Mouse (Mus musculus): ENCODE results near the gene Olfr159. TPM values are rescaled to one million over a fixed set of nuclear protein-coding genes. Genes with fewer than 3 reads are reported as not detected.

The Olfr159 gene
- polyA plus RNA-seq, 1 experiment from 2014 or later: not detected

- H3K4me3 ChIP-seq: no peak overlapping the region
- no peaks in the 10 kb centered on the region for H3K9me3 ChIP-seq
- no peak overlapping the region for H3K9ac ChIP-seq (replicated peaks)
- 20% methylated on average over 6 of the region's 6 CpGs for WGBS
- H3K27me3 ChIP-seq: no peaks in the 10 kb centered on the region
- H3K36me3 ChIP-seq: no peaks in the 10 kb centered on the region
- ATAC-seq (replicated peaks): no peak
- no peak overlapping the region for H3K4me2 ChIP-seq (replicated peaks)
- no peaks in the 10 kb centered on the region for H3K4me1 ChIP-seq
- H3K27ac ChIP-seq (replicated peaks): no peak overlapping the region
Observed at GRCm38 (mm10) chr4:43745187-43745586, 25.6 kb downstream of the Olfr159 start.

- H3K9ac ChIP-seq (replicated peaks): no peak overlapping the region
- WGBS: 93% methylated on average over 1 of the region's 1 CpGs
- no peaks in the 10 kb centered on the region for H3K4me1 ChIP-seq
- H3K36me3 ChIP-seq: no peaks in the 10 kb centered on the region
- no peak overlapping the region for H3K4me3 ChIP-seq
- ATAC-seq (replicated peaks): no peak
- no peak overlapping the region for H3K27ac ChIP-seq (replicated peaks)
- H3K9me3 ChIP-seq: no peaks in the 10 kb centered on the region
- no peak overlapping the region for H3K4me2 ChIP-seq (replicated peaks)
- no peaks in the 10 kb centered on the region for H3K27me3 ChIP-seq
Observed at GRCm38 (mm10) chr4:43743099-43743498, 27.7 kb downstream of the Olfr159 start.

GRCm38 (mm10) chr4:43742637-43743036 lies 28.2 kb downstream of the Olfr159 start:
- H3K4me1 ChIP-seq: no peaks in the 10 kb centered on the region
- no peaks in the 10 kb centered on the region for H3K36me3 ChIP-seq
- no peak overlapping the region for H3K4me3 ChIP-seq
- H3K9ac ChIP-seq (replicated peaks): no peak overlapping the region
- no peaks in the 10 kb centered on the region for H3K27me3 ChIP-seq
- no peak overlapping the region for H3K27ac ChIP-seq (replicated peaks)
- no peak overlapping the region for H3K4me2 ChIP-seq (replicated peaks)
- ATAC-seq (replicated peaks): no peak
- WGBS: 32% methylated on average over 4 of the region's 4 CpGs
- no peaks in the 10 kb centered on the region for H3K9me3 ChIP-seq

- Histone ChIP-seq H3K9me3 (no peaks in the 10 kb centered on the region), H3K4me2 (replicated peaks) (no peak overlapping the region), H3K27me3 (no peaks in the 10 kb centered on the region), H3K27ac (replicated peaks) (no peak overlapping the region), H3K9ac (replicated peaks) (no peak overlapping the region), H3K36me3 (no peaks in the 10 kb centered on the region), H3K4me3 (no peak overlapping the region), H3K4me1 (no peaks in the 10 kb centered on the region)
- ATAC-seq (replicated peaks): no peak
- 82% methylated on average over 5 of the region's 5 CpGs for WGBS
Observed at GRCm38 (mm10) chr4:43741526-43741925, 29.3 kb downstream of the Olfr159 start.

GRCm38 (mm10) chr4:43738989-43739674 lies 31.7 kb downstream of the Olfr159 start:
- H3K4me1 ChIP-seq: no peaks in the 10 kb centered on the region
- no peak for ATAC-seq (replicated peaks)
- H3K4me2 ChIP-seq (replicated peaks): no peak overlapping the region
- no peak overlapping the region for H3K27ac ChIP-seq (replicated peaks)
- WGBS: 76% methylated on average over 8 of the region's 8 CpGs
- no peak overlapping the region for H3K4me3 ChIP-seq
- no peaks in the 10 kb centered on the region for H3K9me3 ChIP-seq
- H3K36me3 ChIP-seq: no peaks in the 10 kb centered on the region
- H3K9ac ChIP-seq (replicated peaks): no peak overlapping the region
- no peaks in the 10 kb centered on the region for H3K27me3 ChIP-seq

- Histone ChIP-seq H3K36me3 (no peaks in the 10 kb centered on the region), H3K4me2 (replicated peaks) (no peak overlapping the region), H3K27me3 (no peaks in the 10 kb centered on the region), H3K9me3 (no peaks in the 10 kb centered on the region), H3K27ac (replicated peaks) (no peak overlapping the region), H3K9ac (replicated peaks) (no peak overlapping the region), H3K4me1 (no peaks in the 10 kb centered on the region), H3K4me3 (no peak overlapping the region)
- no peak for ATAC-seq (replicated peaks)
- WGBS: 57% methylated on average over 6 of the region's 6 CpGs
Observed at GRCm38 (mm10) chr4:43737144-43737543, 33.7 kb downstream of the Olfr159 start.

- H3K4me1 ChIP-seq: no peaks in the 10 kb centered on the region
- no peak for ATAC-seq (replicated peaks)
- no peak overlapping the region for H3K4me3 ChIP-seq
- no peak overlapping the region for H3K9ac ChIP-seq (replicated peaks)
- no peak overlapping the region for H3K4me2 ChIP-seq (replicated peaks)
- WGBS: 86% methylated on average over 5 of the region's 5 CpGs
- no peaks in the 10 kb centered on the region for H3K27me3 ChIP-seq
- no peak overlapping the region for H3K27ac ChIP-seq (replicated peaks)
- H3K36me3 ChIP-seq: no peaks in the 10 kb centered on the region
- no peaks in the 10 kb centered on the region for H3K9me3 ChIP-seq
Observed at GRCm38 (mm10) chr4:43733186-43733585, 37.6 kb downstream of the Olfr159 start.

- Histone ChIP-seq H3K36me3 (no peaks in the 10 kb centered on the region), H3K4me1 (no peaks in the 10 kb centered on the region), H3K27ac (replicated peaks) (no peak overlapping the region), H3K27me3 (no peaks in the 10 kb centered on the region), H3K9ac (replicated peaks) (no peak overlapping the region), H3K4me2 (replicated peaks) (no peak overlapping the region), H3K9me3 (no peaks in the 10 kb centered on the region), H3K4me3 (no peak overlapping the region)
- ATAC-seq (replicated peaks): no peak
- WGBS: 30% methylated on average over 1 of the region's 1 CpGs
Observed at GRCm38 (mm10) chr4:43732171-43732570, 38.6 kb downstream of the Olfr159 start.

- Histone ChIP-seq H3K4me3 (no peak overlapping the region), H3K9ac (replicated peaks) (no peak overlapping the region), H3K27ac (replicated peaks) (no peak overlapping the region), H3K27me3 (no peaks in the 10 kb centered on the region), H3K9me3 (no peaks in the 10 kb centered on the region), H3K4me1 (no peaks in the 10 kb centered on the region), H3K36me3 (no peaks in the 10 kb centered on the region), H3K4me2 (replicated peaks) (no peak overlapping the region)
- ATAC-seq (replicated peaks): no peak
- WGBS: 76% methylated on average over 21 of the region's 21 CpGs
Observed at GRCm38 (mm10) chr4:43730750-43731297, 40.0 kb downstream of the Olfr159 start.

- Histone ChIP-seq H3K9me3 (no peaks in the 10 kb centered on the region), H3K4me2 (replicated peaks) (no peak within 1 kb of the TSS), H3K9ac (replicated peaks) (no peak within 1 kb of the TSS), H3K36me3 (no peaks in the 10 kb centered on the region), H3K4me3 (no peak within 1 kb of the TSS), H3K4me1 (no peaks in the 10 kb centered on the region), H3K27ac (replicated peaks) (no peak within 1 kb of the TSS), H3K27me3 (no peaks in the 10 kb centered on the region)
- ATAC-seq (replicated peaks): no peak
- WGBS: 77% methylated on average over 14 of the region's 14 CpGs
Observed at GRCm38 (mm10) chr4:43729794-43730550, 40.8 kb downstream of the Olfr159 start, which contains the start of gene Spaar. Spaar (plus strand) TSS chr4:43730034.

- Histone ChIP-seq H3K4me2 (replicated peaks) (no peak overlapping the region), H3K4me3 (no peak overlapping the region), H3K27ac (replicated peaks) (no peak overlapping the region), H3K9me3 (no peaks in the 10 kb centered on the region), H3K36me3 (no peaks in the 10 kb centered on the region), H3K4me1 (no peaks in the 10 kb centered on the region), H3K27me3 (no peaks in the 10 kb centered on the region), H3K9ac (replicated peaks) (no peak overlapping the region)
- no peak for ATAC-seq (replicated peaks)
- 86% methylated on average over 3 of the region's 3 CpGs for WGBS
Observed at GRCm38 (mm10) chr4:43729126-43729525, 41.7 kb downstream of the Olfr159 start.

GRCm38 (mm10) chr4:43728576-43728954 lies 42.2 kb downstream of the Olfr159 start:
- Histone ChIP-seq H3K27ac (replicated peaks) (no peak overlapping the region), H3K4me3 (no peak overlapping the region), H3K9me3 (no peaks in the 10 kb centered on the region), H3K9ac (replicated peaks) (no peak overlapping the region), H3K4me1 (no peaks in the 10 kb centered on the region), H3K27me3 (no peaks in the 10 kb centered on the region), H3K4me2 (replicated peaks) (no peak overlapping the region), H3K36me3 (no peaks in the 10 kb centered on the region)
- WGBS: 70% methylated on average over 5 of the region's 5 CpGs
- ATAC-seq (replicated peaks): no peak

All from forebrain, embryonic 15.5 days (tissue).